Mouse (Mus musculus): Measurements from ENCODE around the gene Trim62.

- TF ChIP-seq CTCF (IDR thresholded peaks at IDR 0.05; ENCODE audit: extremely low read depth, insufficient read depth, low read length) (no peak), POLR2A (IDR thresholded peaks at IDR 0.05; ENCODE audit: extremely low read depth, insufficient read depth, low read length) (no peak)
Observed at GRCm38 (mm10) chr4:128958849-128959248, 75.5 kb downstream of the Trim62 start.
